Mouse (Mus musculus) kidney, postnatal 0 days (tissue): ENCODE measurements around the gene Gm15127. TPM values are rescaled to one million over a fixed set of nuclear protein-coding genes. Genes with fewer than 3 reads are reported as not detected.
"Not testable (repeated sequence)": the region's sequence is repeated elsewhere in the genome, so short reads cannot be mapped to it uniquely, and the experiment has no call there.

Experiments
- ATAC-seq: fragments of 200-750 bp; cut with Nextera tagmentation; replicated peaks from 2 replicates; pipeline ENCODE4 v1.8.0; 2017; ENCODE audit warnings: low read depth, moderate number of reproducible peaks, moderate TSS enrichment, moderate library complexity; ENCODE audit not compliant: low FRiP score
- DNase-seq: peaks from one replicate; pipeline ENCODE4 v3.0.0-alpha.2; 2016; ENCODE audit warnings: low spot score
- H3K27ac ChIP-seq: fragments of 300-500 bp; sonication (generic); 2 replicates; pipeline ENCODE4 v1.5.1; 2014; ENCODE audit warnings: mild to moderate bottlenecking
- H3K27me3 ChIP-seq: fragments of 300-500 bp; sonication (generic); 2 replicates; pipeline ENCODE4 v1.6.1; 2014; ENCODE audit warnings: low read length, mixed read lengths; ENCODE audit not compliant: insufficient read depth
- H3K36me3 ChIP-seq: fragments of 300-500 bp; sonication (generic); 2 replicates; pipeline ENCODE4 v1.6.1; 2014; ENCODE audit warnings: low read length, mixed read lengths; ENCODE audit not compliant: insufficient read depth
- H3K4me1 ChIP-seq: fragments of 300-500 bp; sonication (generic); replicated peaks from 2 replicates; pipeline ENCODE4 v1.6.1; 2014; ENCODE audit warnings: antibody characterized with exemption, low read length, mixed read lengths; ENCODE audit not compliant: insufficient read depth
- H3K4me2 ChIP-seq: fragments of 300-500 bp; sonication (generic); 2 replicates; pipeline ENCODE4 v1.6.1; 2014; ENCODE audit warnings: mild to moderate bottlenecking, low read length, moderate library complexity, mixed read lengths
- H3K4me3 ChIP-seq: fragments of 300-500 bp; sonication (generic); replicated peaks from 2 replicates; pipeline ENCODE4 v1.5.1; 2014; ENCODE audit warnings: low read depth, low read length
- H3K9ac ChIP-seq: fragments of 300-500 bp; sonication (generic); 2 replicates; pipeline ENCODE4 v1.6.1; 2014; ENCODE audit warnings: low read depth, low read length
- H3K9me3 ChIP-seq: fragments of 300-500 bp; sonication (generic); replicated peaks from 2 replicates; pipeline ENCODE4 v1.6.1; 2016; ENCODE audit warnings: low read length, inconsistent platforms, mixed read lengths
- WGBS: fragments of 180-500 bp; shearing (Covaris S2); extraction: QIAGEN DNeasy Blood & Tissue Kit; methylation state at CpG from one replicate; pipeline ENCODE4 v1.1.7; 2014; 5-methylcytosine and 5-hydroxymethylcytosine counted together
- polyA plus RNA-seq: library from polyadenylated mRNA; unstranded; fragments of >200 nt; fragmentation: Nextera tagmentation; extraction: Ambion mirVana; gene quantifications from 2 replicates; pipeline ENCODE4 v1.2.1, GENCODE M21; 2015

Gm15127 gene
- polyA plus RNA-seq = not detected in 2 replicates

GRCm38 (mm10) chrX:148663298-148663697 is at the start of gene Gm15127:
Gene Gm15127, plus strand, starts transcription at chrX:148663598.
- H3K9ac ChIP-seq, H3K4me1 ChIP-seq, DNase-seq, H3K4me2 ChIP-seq, H3K27me3 ChIP-seq, H3K36me3 ChIP-seq, H3K4me3 ChIP-seq, ATAC-seq, H3K27ac ChIP-seq, H3K9me3 ChIP-seq: not testable (repeated sequence)
- 84% methylated on average over 2 of the region's 4 CpGs for WGBS

DNA sequence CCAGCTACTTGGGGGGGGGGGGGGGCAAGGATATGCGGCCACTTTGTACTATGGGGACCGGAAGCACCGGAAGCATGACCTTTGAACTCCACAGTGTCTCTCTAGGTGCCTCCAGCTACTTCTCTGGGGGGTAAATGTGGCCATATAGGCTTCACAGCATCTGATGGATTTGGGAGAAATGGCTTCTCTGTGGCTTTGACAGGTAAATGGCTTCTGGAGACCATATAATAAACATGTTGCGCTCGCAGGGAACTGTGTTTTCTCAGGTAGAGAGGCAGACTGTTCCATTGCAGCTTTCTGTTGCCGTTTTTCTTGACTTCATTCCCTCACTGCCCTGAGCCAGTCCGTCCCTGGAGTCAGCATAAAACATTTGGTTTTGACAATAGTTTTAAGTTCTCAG is 48.3 kb upstream of the Gm15127 start, which contains the start of gene Gm8334:
TSS of gene Gm8334 (minus strand) at position 101 of the 400 bp plus-strand sequence.
- 90% methylated on average over 3 of the region's 7 CpGs for WGBS
- not testable (repeated sequence) for H3K9ac ChIP-seq, DNase-seq, H3K4me1 ChIP-seq, H3K9me3 ChIP-seq, H3K27me3 ChIP-seq, H3K27ac ChIP-seq, ATAC-seq, H3K4me3 ChIP-seq, H3K4me2 ChIP-seq, H3K36me3 ChIP-seq

GRCm38 (mm10) chrX:148676290-148676689 is 12.9 kb downstream of the Gm15127 start:
- not testable (repeated sequence) for H3K27me3 ChIP-seq, H3K4me1 ChIP-seq, H3K9ac ChIP-seq, H3K4me3 ChIP-seq, H3K9me3 ChIP-seq, ATAC-seq, H3K27ac ChIP-seq, DNase-seq, H3K36me3 ChIP-seq, H3K4me2 ChIP-seq
- 30% methylated on average over 1 of the region's 1 CpGs for WGBS

Other genes with a start within 250 kb of the Gm15127 start
- not detected in 2 replicates for gene Gm15114, start 174.6 kb upstream of the Gm15127 start, polyA plus RNA-seq
- not detected in 2 replicates for gene Gm8334, start 48.4 kb upstream of the Gm15127 start, polyA plus RNA-seq
- not detected in 2 replicates for gene Luzp4, start 194.0 kb downstream of the Gm15127 start, polyA plus RNA-seq